Mouse (Mus musculus) G1E (cell line): ENCODE results near the gene Ugt1a7c.
"Not testable (repeated sequence)": the region's sequence is repeated elsewhere in the genome, so short reads cannot be mapped to it uniquely, and the experiment has no call there.

Experiments
- CTCF ChIP-seq: IDR thresholded peaks from 2 replicates; pipeline ENCODE4 v1.5.1; 2012; ENCODE audit warnings: low read depth, low read length, inconsistent platforms, mixed read lengths
- GATA1 ChIP-seq: IDR thresholded peaks from 2 replicates; pipeline ENCODE4 v1.6.1; 2012; ENCODE audit warnings: borderline replicate concordance, low read length, inconsistent platforms, mixed read lengths

GRCm38 (mm10) chr1:88125827-88126360 is 31.0 kb downstream of the Ugt1a7c start:
- TF ChIP-seq CTCF, GATA1: not testable (repeated sequence)
